9 mouse cellular contexts compared by ENCODE assay signal in genomic region chr9:101265546-101265945, GRCm38 (mm10). TPM values are rescaled to one million over a fixed set of nuclear protein-coding genes. Genes with fewer than 3 reads are reported as not detected.
A peak's percentile ranks its signal among the peaks of the same experiment; 100 is the strongest.
DNase-seq lines count a peak whose midpoint lies in the region; ATAC-seq and TF ChIP-seq lines count a peak whose summit lies in the region.
"Had no signal": no experiment of that assay in that cellular context is flagged by ENCODE, and none has a peak within 500 bp of the region (broad histone marks: within the 10 kb centered on the region; RNA-seq: fewer than 3 reads in every experiment).

No protein-coding gene starts in this region.

- no peak overlapping the region for H3K27ac ChIP-seq in lung, postnatal 0 days (ENCODE audit: low read length)
- peak overlapping the region; percentile 58 for H3K27ac ChIP-seq in embryonic facial prominence, embryonic 13.5 days
- H3K27ac ChIP-seq: heart, embryonic 13.5 days had no signal

- H3K36me3 ChIP-seq in lung, postnatal 0 days (ENCODE audit: insufficient read depth, low read length): no peaks in the 10 kb centered on the region
- no peaks in the 10 kb centered on the region for H3K36me3 ChIP-seq in embryonic facial prominence, embryonic 13.5 days
- H3K36me3 ChIP-seq: heart, embryonic 13.5 days had no signal

- ATAC-seq in lung, postnatal 0 days: no peak
- peak; percentile 80; the same call in 1 of the 2 replicates for ATAC-seq in embryonic facial prominence, embryonic 13.5 days (ENCODE audit: insufficient number of reproducible peaks, insufficient read depth, low FRiP score, low TSS enrichment, low read depth)
- ATAC-seq in erythroblast, adult 5-6 weeks (replicated peaks; ENCODE audit: low FRiP score, poor library complexity, severe bottlenecking): no peak

- H3K4me2 ChIP-seq in lung, postnatal 0 days (replicated peaks; ENCODE audit: low read depth, low read length): no peak overlapping the region
- peak overlapping the region; percentile 41 for H3K4me2 ChIP-seq in embryonic facial prominence, embryonic 13.5 days
- H3K4me2 ChIP-seq: heart, embryonic 13.5 days had no signal

- no peaks in the 10 kb centered on the region for H3K27me3 ChIP-seq in lung, postnatal 0 days (replicated peaks; ENCODE audit: insufficient read depth, low read length)
- no peaks in the 10 kb centered on the region for H3K27me3 ChIP-seq in embryonic facial prominence, embryonic 13.5 days
- H3K27me3 ChIP-seq: heart, embryonic 13.5 days had no signal

- no peak for TF ChIP-seq CTCF in lung, postnatal 0 days (IDR thresholded peaks at IDR 0.05)
- TF ChIP-seq CTCF in lung, adult 2 months (IDR thresholded peaks at IDR 0.05; ENCODE audit: insufficient read depth, low read length): no peak

- no peak overlapping the region for H3K4me3 ChIP-seq in lung, postnatal 0 days (ENCODE audit: low read depth, low read length)
- no peak overlapping the region for H3K4me3 ChIP-seq in lung, adult 2 months (replicated peaks; ENCODE audit: extremely low read depth, low read depth, low read length)
- no peak overlapping the region for H3K4me3 ChIP-seq in embryonic facial prominence, embryonic 13.5 days
- H3K4me3 ChIP-seq: heart, embryonic 13.5 days had no signal

- H3K9ac ChIP-seq in lung, postnatal 0 days (replicated peaks; ENCODE audit: low read depth): no peak overlapping the region
- no peak overlapping the region for H3K9ac ChIP-seq in embryonic facial prominence, embryonic 13.5 days
- H3K9ac ChIP-seq: heart, embryonic 13.5 days had no signal

- WGBS in lung, postnatal 0 days: 70% methylated on average over 6 of the region's 6 CpGs
- 63% methylated on average over 6 of the region's 6 CpGs for WGBS in lung, adult 2 months
- WGBS in embryonic facial prominence, embryonic 13.5 days: 9% methylated on average over 6 of the region's 6 CpGs

- peak; percentile 40 for DNase-seq in lung, postnatal 0 days (ENCODE audit: low spot score)
- DNase-seq in lung, adult 2 months: no peak
- DNase-seq in kidney, postnatal 14 days: peak; percentile 42
- peak; percentile 43 to 61 for DNase-seq in right cerebral cortex, postnatal 10 days (ENCODE audit: low spot score in 2 of 2)
- no peak for DNase-seq in lung, postnatal 14 days
- no peak for DNase-seq in lung, postnatal 10 days

- no peak for TF ChIP-seq EP300 in lung, postnatal 0 days (IDR thresholded peaks at IDR 0.05)

- H3K4me1 ChIP-seq in lung, postnatal 0 days (ENCODE audit: insufficient read depth, low read depth, low read length): no peaks in the 10 kb centered on the region
- H3K4me1 ChIP-seq in lung, adult 2 months (ENCODE audit: control insufficient read depth, insufficient read depth, low read length): no peaks in the 10 kb centered on the region
- H3K4me1 ChIP-seq in embryonic facial prominence, embryonic 13.5 days: peaks cover 25% of the 10 kb centered on the region

- no peak for TF ChIP-seq POLR2A in lung, adult 2 months (IDR thresholded peaks at IDR 0.05; ENCODE audit: borderline replicate concordance, extremely low read depth, low read depth, low read length)

- H3K9me3 ChIP-seq in lung, postnatal 0 days (ENCODE audit: low read length): no peaks in the 10 kb centered on the region
- no peaks in the 10 kb centered on the region for H3K9me3 ChIP-seq in embryonic facial prominence, embryonic 13.5 days
- H3K9me3 ChIP-seq: heart, embryonic 13.5 days had no signal

RNA-seq across cellular contexts. Expression of gene Ppp2r3a, which starts 14.0 kb away (rescaled TPM):
- polyA plus RNA-seq in lung, postnatal 0 days (2015; fragmentation: Nextera tagmentation; extraction: Ambion mirVana): 7.2 and 7.7 TPM in 2 replicates
- polyA plus RNA-seq in lung, adult 2 months (2012; rRNA removed): 2.8 and 6.7 TPM in 2 replicates
- 15.3 and 16.4 TPM in 2 replicates for polyA plus RNA-seq in embryonic facial prominence, embryonic 13.5 days (2015; fragmentation: Nextera tagmentation; extraction: Ambion mirVana)
- total RNA-seq in erythroblast, adult 5-6 weeks (2015; ENCODE audit: low replicate concordance): 0.58 and 2.5 TPM in 2 replicates
- total RNA-seq in erythroblast, adult 5-6 weeks (2017; ENCODE audit: low replicate concordance): 0.09 and 0.98 TPM in 2 replicates

Comparison
In these comparisons a context has a peak if more than half of its experiments do, and no peak if none do; other contexts are left out.
1. DNase-seq: peak in lung, postnatal 0 days (single experiment), kidney, postnatal 14 days (single experiment) and right cerebral cortex, postnatal 10 days (2 of 2); none in lung, adult 2 months (single experiment), lung, postnatal 14 days (single experiment) and lung, postnatal 10 days (single experiment).